Mouse (Mus musculus) heart, postnatal 0 days (tissue): ENCODE measurements around the gene Arid1a.
A peak's percentile ranks its signal among the peaks of the same experiment; 100 is the strongest.

Source experiments
- CTCF ChIP-seq: IDR thresholded peaks from 2 replicates; pipeline ENCODE4 v1.5.1; 2016; ENCODE audit warnings: antibody characterized with exemption, control low read depth, low read depth
- EP300 ChIP-seq: IDR thresholded peaks from 2 replicates; pipeline ENCODE4 v1.6.1; 2016; ENCODE audit warnings: antibody characterized with exemption, low read depth

- TF ChIP-seq EP300 (no peak), CTCF (peak; percentile 78)
Observed at GRCm38 (mm10) chr4:133774570-133775554, 18.3 kb upstream of the Arid1a start.
